Mouse (Mus musculus): Measurements from ENCODE around the gene Cacna1d. TPM values are rescaled to one million over a fixed set of nuclear protein-coding genes. Genes with fewer than 3 reads are reported as not detected.

The Cacna1d gene
- total and polyA plus RNA-seq, 3 experiments, result not detected

- Histone ChIP-seq H3K36me3 (ENCODE audit: control insufficient read depth in 1 of 2, insufficient read depth in 2 of 2, low read length in 2 of 2) (no peaks in the 10 kb centered on the region; a peak in 1 of 4 replicates), H3K27ac (ENCODE audit: control insufficient read depth, low read depth, low read length) (no peak overlapping the region), H3K9ac (ENCODE audit: control insufficient read depth, low read depth, low read length, poor library complexity, severe bottlenecking) (no peak overlapping the region), H3K27me3 (ENCODE audit: control insufficient read depth in 1 of 2, insufficient read depth in 2 of 2, low read length in 2 of 2) (no peaks in the 10 kb centered on the region), H3K79me2 (ENCODE audit: control insufficient read depth, insufficient read depth, low read length, poor library complexity) (no peaks in the 10 kb centered on the region), H3K4me1 (ENCODE audit: control insufficient read depth in 1 of 2, insufficient read depth in 2 of 2, low read length in 2 of 2) (no peaks in the 10 kb centered on the region), H3K4me3 (ENCODE audit: control insufficient read depth in 1 of 2, insufficient read depth in 1 of 2, low read depth in 2 of 2, low read length in 2 of 2) (no peak overlapping the region), H3K9me3 (replicated peaks; ENCODE audit: insufficient read depth, low read length) (no peaks in the 10 kb centered on the region)
- TF ChIP-seq EP300 (IDR thresholded peaks at IDR 0.05; ENCODE audit: low read depth in 1 of 2, low read length in 2 of 2) (no peak), USF1 (IDR thresholded peaks at IDR 0.05; ENCODE audit: low read depth, low read length) (no peak), MAZ (IDR thresholded peaks at IDR 0.05; ENCODE audit: low read depth, low read length) (no peak), ELF1 (IDR thresholded peaks at IDR 0.05; ENCODE audit: low read depth, low read length) (no peak), ETS1 (IDR thresholded peaks at IDR 0.05; ENCODE audit: low read depth, low read length) (no peak), SMC3 (IDR thresholded peaks at IDR 0.05; ENCODE audit: low read depth, low read length) (no peak), CHD2 (IDR thresholded peaks at IDR 0.05; ENCODE audit: low read length) (no peak), UBTF (IDR thresholded peaks at IDR 0.05; ENCODE audit: borderline replicate concordance, insufficient read depth, low read depth, low read length) (no peak), SIN3A (IDR thresholded peaks at IDR 0.05; ENCODE audit: low read length) (no peak), BHLHE40 (IDR thresholded peaks at IDR 0.05; ENCODE audit: borderline replicate concordance, low read depth, low read length) (no peak), USF2 (IDR thresholded peaks at IDR 0.05; ENCODE audit: borderline replicate concordance in 1 of 2, insufficient read depth in 1 of 2, low read depth in 1 of 2, low read length in 2 of 2) (no peak), KAT2A (conservative IDR thresholded peaks at IDR 0.05; ENCODE audit: low read depth, low read length) (no peak)
- no peak for DNase-seq (ENCODE audit: low read depth, low spot score)
Measured at GRCm38 (mm10) chr14:30528392-30528791, 37.1 kb upstream of the Cacna1d start.

- H3K27me3 ChIP-seq (ENCODE audit: control insufficient read depth in 1 of 2, insufficient read depth in 2 of 2, low read length in 2 of 2), result no peaks in the 10 kb centered on the region
- H3K4me1 ChIP-seq (ENCODE audit: control insufficient read depth in 1 of 2, insufficient read depth in 2 of 2, low read length in 2 of 2), result no peaks in the 10 kb centered on the region
- no peaks in the 10 kb centered on the region for H3K79me2 ChIP-seq (ENCODE audit: control insufficient read depth, insufficient read depth, low read length, poor library complexity)
- H3K9ac ChIP-seq (ENCODE audit: control insufficient read depth, low read depth, low read length, poor library complexity, severe bottlenecking), result no peak overlapping the region
- TF ChIP-seq MAZ (IDR thresholded peaks at IDR 0.05; ENCODE audit: low read depth, low read length) (no peak), POLR2AphosphoS2 (IDR thresholded peaks at IDR 0.05; ENCODE audit: low read length) (no peak), NRF1 (IDR thresholded peaks at IDR 0.05; ENCODE audit: insufficient read depth, low read depth, low read length, poor library complexity, severe bottlenecking) (no peak), TBP (IDR thresholded peaks at IDR 0.05; ENCODE audit: low read depth, low read length) (no peak), MAX (IDR thresholded peaks at IDR 0.05; ENCODE audit: low read length) (no peak), ELF1 (IDR thresholded peaks at IDR 0.05; ENCODE audit: low read depth, low read length) (no peak), CTCF (IDR thresholded peaks at IDR 0.05 in 2 of 3, conservative IDR thresholded peaks at IDR 0.05 in 1 of 3; ENCODE audit: control insufficient read depth in 1 of 3, insufficient read depth in 1 of 3, low read depth in 2 of 3, low read length in 3 of 3, poor library complexity in 1 of 3, severe bottlenecking in 1 of 3) (no peak), MYB (IDR thresholded peaks at IDR 0.05; ENCODE audit: low read depth, low read length) (no peak)
- H3K4me3 ChIP-seq (ENCODE audit: control insufficient read depth in 1 of 2, insufficient read depth in 1 of 2, low read depth in 2 of 2, low read length in 2 of 2), result no peak overlapping the region
- no peak overlapping the region for H3K27ac ChIP-seq (ENCODE audit: control insufficient read depth, low read depth, low read length)
- no peaks in the 10 kb centered on the region for H3K9me3 ChIP-seq (replicated peaks; ENCODE audit: insufficient read depth, low read length)
- no peak for DNase-seq (ENCODE audit: low read depth, low spot score)
- peaks cover 0 to 5% of the 10 kb centered on the region in 2 experiments; a peak in 2 of 4 replicates for H3K36me3 ChIP-seq (ENCODE audit: control insufficient read depth in 1 of 2, insufficient read depth in 2 of 2, low read length in 2 of 2)
Measured at GRCm38 (mm10) chr14:30523356-30523755, 32.1 kb upstream of the Cacna1d start.

Measured in MEL (cell line).